In the genomic region with DNA sequence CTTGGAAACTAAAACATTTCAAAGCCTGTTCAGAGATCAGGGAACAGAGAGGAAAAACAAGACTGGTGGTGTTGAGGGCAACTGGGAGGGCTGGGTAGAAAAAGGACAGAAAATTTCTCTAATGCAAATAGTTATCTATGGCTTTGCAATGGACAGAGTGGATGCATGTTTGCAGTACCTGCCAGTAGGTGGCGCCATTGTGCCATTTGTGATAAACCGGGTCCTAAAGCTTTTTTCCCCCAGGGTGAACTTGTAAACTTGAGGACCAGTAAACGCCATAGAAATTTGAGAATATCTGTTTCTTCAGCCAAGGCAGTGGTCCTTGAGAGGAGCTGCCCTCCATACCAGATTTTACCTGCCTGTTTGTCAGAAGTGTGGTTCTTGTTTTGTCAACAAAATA, we compare ENCODE assay signal across 7 mouse cellular contexts. TPM values are rescaled to one million over a fixed set of nuclear protein-coding genes. Genes with fewer than 3 reads are reported as not detected.
DNase-seq lines count a peak whose midpoint lies in the region.

No protein-coding gene starts in this region.

- peak; percentile 60 for DNase-seq in right cerebral cortex, adult 18-20 months
- DNase-seq in right cerebral cortex, postnatal 36 days (ENCODE audit: low spot score in 2 of 2): no peak
- peak; percentile 88 for DNase-seq in adrenal gland, postnatal 10 days
- DNase-seq in embryo, embryonic 11.5 days (ENCODE audit: low read depth, low spot score): peak; percentile 74
- peak; percentile 79 for DNase-seq in hindlimb bud, embryonic 11.5 days (ENCODE audit: extremely low spot score, low read depth, low spot score)
- peak; percentile 54 to 67 for DNase-seq in lung, adult 18-20 months
- DNase-seq in right cerebral cortex, postnatal 14 days: peak; percentile 83

RNA-seq across cellular contexts. Expression of gene Acss1, which starts 10.1 kb away (rescaled TPM):
- 10 to 100 TPM; 64.7 to 68.9 TPM for total RNA-seq in adrenal gland, postnatal 10 days (2021)

RNA-seq across cellular contexts. Expression of gene Vsx1, which starts 10.8 kb away (rescaled TPM):
- not detected for total RNA-seq in adrenal gland, postnatal 10 days (2021)

Comparison
In these comparisons a context has a peak if more than half of its experiments do, and no peak if none do; other contexts are left out.
1. DNase-seq: peak in right cerebral cortex, adult 18-20 months (single experiment), adrenal gland, postnatal 10 days (single experiment), embryo, embryonic 11.5 days (single experiment), hindlimb bud, embryonic 11.5 days (single experiment), lung, adult 18-20 months (2 of 2) and right cerebral cortex, postnatal 14 days (single experiment); none in right cerebral cortex, postnatal 36 days (0 of 2).